Mouse (Mus musculus) CD4-positive, CD25-positive, alpha-beta regulatory T cell, adult 9 weeks (primary cell): ENCODE measurements around the gene Stac. TPM values are rescaled to one million over a fixed set of nuclear protein-coding genes. Genes with fewer than 3 reads are reported as not detected.

Source experiments
- polyA plus RNA-seq: library from polyadenylated mRNA; unstranded; fragments of 100-300 nt; shearing (Covaris generic); gene quantifications from one replicate; pipeline ENCODE4 v1.2.1, GENCODE M21; 2017

The Stac gene
- polyA plus RNA-seq = not detected

DNA sequence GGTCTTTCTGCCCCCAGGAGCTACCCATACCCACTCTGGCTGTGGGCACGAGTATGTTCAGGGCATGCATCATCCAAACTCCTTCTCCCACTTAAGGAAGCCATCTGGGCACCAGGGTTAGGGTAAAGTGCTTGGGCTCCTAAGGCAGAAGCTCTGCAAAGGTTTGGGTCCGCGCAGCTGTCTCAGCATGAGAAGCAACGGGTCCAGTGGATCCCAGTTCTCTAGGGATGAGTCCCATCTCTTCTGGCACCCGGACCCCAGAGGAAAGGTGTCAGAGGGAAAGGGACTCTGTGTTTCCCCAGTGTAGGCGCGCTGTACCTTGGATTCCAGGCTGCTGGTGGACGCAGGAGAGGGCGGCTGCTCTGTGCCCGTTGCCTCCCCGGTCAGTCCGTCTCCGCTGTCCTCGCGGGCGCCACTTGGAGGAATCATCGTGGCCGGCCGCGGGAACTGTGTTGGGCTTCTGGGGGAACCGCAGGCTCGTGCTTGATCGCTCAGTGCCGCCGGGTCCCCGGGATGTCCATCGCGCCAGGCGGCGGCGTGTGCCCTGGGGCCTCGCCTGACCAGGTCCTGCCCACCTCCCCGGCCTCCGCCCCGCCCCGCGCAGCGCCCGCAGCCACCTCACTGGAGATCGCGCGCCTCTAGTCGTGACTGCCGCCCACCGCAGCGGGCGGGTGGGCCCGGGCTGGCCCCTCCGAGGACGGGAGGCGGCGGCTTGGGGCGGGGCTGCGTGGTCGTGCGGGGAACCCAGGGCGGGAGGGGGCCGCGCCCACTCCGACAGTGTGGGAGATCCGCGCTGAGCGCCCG is at the start of gene Stac:
Gene Stac, minus strand, starts transcription at position 669 of the 804 bp plus-strand sequence.

